Mouse (Mus musculus): Measurements from ENCODE around the gene Ntm. TPM values are rescaled to one million over a fixed set of nuclear protein-coding genes. Genes with fewer than 3 reads are reported as not detected.

Gene Ntm
- total and polyA plus RNA-seq, 3 experiments = 1.6 to 1.9 (median 1.8) TPM

- TF ChIP-seq POLR2A (IDR thresholded peaks at IDR 0.05; ENCODE audit: insufficient read depth, low read depth, low read length) (no peak), CTCF (IDR thresholded peaks at IDR 0.05) (no peak), EP300 (IDR thresholded peaks at IDR 0.05; ENCODE audit: insufficient read depth, low read depth, low read length) (no peak)
- intact Hi-C loops (cut with DNase I) = no loop called here
- Histone ChIP-seq H3K27me3 (ENCODE audit: control insufficient read depth, insufficient read depth, low read length) (no peaks in the 10 kb centered on the region), H3K4me1 (ENCODE audit: control insufficient read depth, insufficient read depth, low read length) (no peaks in the 10 kb centered on the region), H3K36me3 (ENCODE audit: control insufficient read depth, insufficient read depth, low read length) (no peaks in the 10 kb centered on the region), H3K4me3 (no peak overlapping the region), H3K27ac (no peak overlapping the region), H3K9ac (ENCODE audit: low read depth, low read length) (no peak overlapping the region), H3K79me2 (replicated peaks; ENCODE audit: control insufficient read depth, insufficient read depth, low read length) (no peaks in the 10 kb centered on the region)
- WGBS = 37% methylated on average over 6 of the region's 6 CpGs
- DNase-seq = no peak
Observed at GRCm38 (mm10) chr9:29477219-29477618, 485.7 kb downstream of the Ntm start.

GRCm38 (mm10) chr9:29473418-29473817 is 489.5 kb downstream of the Ntm start:
- no peaks in the 10 kb centered on the region for H3K79me2 ChIP-seq (replicated peaks; ENCODE audit: control insufficient read depth, insufficient read depth, low read length)

GRCm38 (mm10) chr9:29472226-29472625 is 490.7 kb downstream of the Ntm start:
- TF ChIP-seq POLR2A (IDR thresholded peaks at IDR 0.05; ENCODE audit: insufficient read depth, low read depth, low read length) (no peak), EP300 (IDR thresholded peaks at IDR 0.05; ENCODE audit: insufficient read depth, low read depth, low read length) (no peak), CTCF (IDR thresholded peaks at IDR 0.05) (no peak)
- H3K27me3 ChIP-seq (ENCODE audit: control insufficient read depth, insufficient read depth, low read length) = no peaks in the 10 kb centered on the region
- no peak overlapping the region for H3K27ac ChIP-seq
- no peak for DNase-seq
- no peak overlapping the region for H3K4me3 ChIP-seq
- H3K9ac ChIP-seq (ENCODE audit: low read depth, low read length) = no peak overlapping the region
- no peaks in the 10 kb centered on the region for H3K4me1 ChIP-seq (ENCODE audit: control insufficient read depth, insufficient read depth, low read length)
- intact Hi-C loops (cut with DNase I) = no loop called here
- 64% methylated on average over 4 of the region's 4 CpGs for WGBS
- no peaks in the 10 kb centered on the region for H3K36me3 ChIP-seq (ENCODE audit: control insufficient read depth, insufficient read depth, low read length)
- H3K79me2 ChIP-seq (replicated peaks; ENCODE audit: control insufficient read depth, insufficient read depth, low read length) = no peaks in the 10 kb centered on the region

More at GRCm38 (mm10) chr9:29473418-29473817, 489.5 kb downstream of the Ntm start:
- H3K4me1 ChIP-seq (ENCODE audit: control insufficient read depth, insufficient read depth, low read length) = no peaks in the 10 kb centered on the region
- DNase-seq = no peak
- TF ChIP-seq EP300 (IDR thresholded peaks at IDR 0.05; ENCODE audit: insufficient read depth, low read depth, low read length) (no peak), POLR2A (IDR thresholded peaks at IDR 0.05; ENCODE audit: insufficient read depth, low read depth, low read length) (no peak), CTCF (IDR thresholded peaks at IDR 0.05) (no peak)
- no peak overlapping the region for H3K4me3 ChIP-seq
- intact Hi-C loops (cut with DNase I) = no loop called here
- no peak overlapping the region for H3K27ac ChIP-seq
- no peak overlapping the region for H3K9ac ChIP-seq (ENCODE audit: low read depth, low read length)
- H3K36me3 ChIP-seq (ENCODE audit: control insufficient read depth, insufficient read depth, low read length) = no peaks in the 10 kb centered on the region
- no peaks in the 10 kb centered on the region for H3K27me3 ChIP-seq (ENCODE audit: control insufficient read depth, insufficient read depth, low read length)

- TF ChIP-seq CTCF (IDR thresholded peaks at IDR 0.05) (no peak), EP300 (IDR thresholded peaks at IDR 0.05; ENCODE audit: insufficient read depth, low read depth, low read length) (no peak), POLR2A (IDR thresholded peaks at IDR 0.05; ENCODE audit: insufficient read depth, low read depth, low read length) (no peak)
- no peaks in the 10 kb centered on the region for H3K27me3 ChIP-seq (ENCODE audit: control insufficient read depth, insufficient read depth, low read length)
- H3K9ac ChIP-seq (ENCODE audit: low read depth, low read length) = no peak overlapping the region
- 65% methylated on average over 4 of the region's 4 CpGs for WGBS
- intact Hi-C loops (cut with DNase I) = no loop called here
- no peak overlapping the region for H3K4me3 ChIP-seq
- no peak for DNase-seq
- no peaks in the 10 kb centered on the region for H3K36me3 ChIP-seq (ENCODE audit: control insufficient read depth, insufficient read depth, low read length)
- H3K27ac ChIP-seq = no peak overlapping the region
- H3K4me1 ChIP-seq (ENCODE audit: control insufficient read depth, insufficient read depth, low read length) = no peaks in the 10 kb centered on the region
- H3K79me2 ChIP-seq (replicated peaks; ENCODE audit: control insufficient read depth, insufficient read depth, low read length) = no peaks in the 10 kb centered on the region
Observed at GRCm38 (mm10) chr9:29464756-29465155, 498.2 kb downstream of the Ntm start.

- intact Hi-C loops (cut with DNase I) = no loop called here
- H3K79me2 ChIP-seq (replicated peaks; ENCODE audit: control insufficient read depth, insufficient read depth, low read length) = no peaks in the 10 kb centered on the region
- no peak overlapping the region for H3K9ac ChIP-seq (ENCODE audit: low read depth, low read length)
- WGBS = 76% methylated on average over 10 of the region's 10 CpGs
- no peaks in the 10 kb centered on the region for H3K36me3 ChIP-seq (ENCODE audit: control insufficient read depth, insufficient read depth, low read length)
- no peak overlapping the region for H3K4me3 ChIP-seq
- TF ChIP-seq POLR2A (IDR thresholded peaks at IDR 0.05; ENCODE audit: insufficient read depth, low read depth, low read length) = no peak
- no peak for TF ChIP-seq CTCF (IDR thresholded peaks at IDR 0.05)
- no peak for TF ChIP-seq EP300 (IDR thresholded peaks at IDR 0.05; ENCODE audit: insufficient read depth, low read depth, low read length)
- no peak for DNase-seq
- no peaks in the 10 kb centered on the region for H3K4me1 ChIP-seq (ENCODE audit: control insufficient read depth, insufficient read depth, low read length)
- H3K27ac ChIP-seq = no peak overlapping the region
- H3K27me3 ChIP-seq (ENCODE audit: control insufficient read depth, insufficient read depth, low read length) = no peaks in the 10 kb centered on the region
Observed at GRCm38 (mm10) chr9:29462970-29463593, 499.9 kb downstream of the Ntm start.

GRCm38 (mm10) chr9:29457976-29458572 is 504.9 kb downstream of the Ntm start:
- Histone ChIP-seq H3K9ac (ENCODE audit: low read depth, low read length) (no peak overlapping the region), H3K79me2 (replicated peaks; ENCODE audit: control insufficient read depth, insufficient read depth, low read length) (no peaks in the 10 kb centered on the region), H3K4me3 (no peak overlapping the region), H3K27me3 (ENCODE audit: control insufficient read depth, insufficient read depth, low read length) (no peaks in the 10 kb centered on the region), H3K27ac (no peak overlapping the region), H3K36me3 (ENCODE audit: control insufficient read depth, insufficient read depth, low read length) (no peaks in the 10 kb centered on the region), H3K4me1 (ENCODE audit: control insufficient read depth, insufficient read depth, low read length) (no peaks in the 10 kb centered on the region)
- intact Hi-C loops (cut with DNase I) = loop anchor here (1.0 to 5.0 kb wide), 5 partner anchors 47 to 1197 kb away; no protein-coding TSS in a partner anchor
- WGBS = 24% methylated on average over 5 of the region's 5 CpGs
- DNase-seq = peak; percentile 30 to 67
- no peak for TF ChIP-seq POLR2A (IDR thresholded peaks at IDR 0.05; ENCODE audit: insufficient read depth, low read depth, low read length)
- TF ChIP-seq CTCF (IDR thresholded peaks at IDR 0.05) = peak; percentile 81
- 0 out of 2 replicates have a peak, but pooled peaks have one; percentile 30 for TF ChIP-seq EP300 (IDR thresholded peaks at IDR 0.05; ENCODE audit: insufficient read depth, low read depth, low read length)

Data from heart, adult 2 months (tissue).